Mouse (Mus musculus) midbrain, embryonic 10.5 days (tissue): ENCODE data around the gene Doc2g. TPM values are rescaled to one million over a fixed set of nuclear protein-coding genes. Genes with fewer than 3 reads are reported as not detected.
"Not testable (repeated sequence)": the region's sequence is repeated elsewhere in the genome, so short reads cannot be mapped to it uniquely, and the experiment has no call there.

ENCODE experiments used
- DNase-seq: peaks from one replicate; pipeline ENCODE4 v3.0.0-alpha.2; 2017; ENCODE audit warnings: low spot score
- H3K27ac ChIP-seq: fragments of 300-500 bp; sonication (generic); replicated peaks from 2 replicates; pipeline ENCODE4 v1.5.1; 2016; ENCODE audit warnings: mild to moderate bottlenecking
- H3K27me3 ChIP-seq: fragments of 300-500 bp; sonication (generic); 2 replicates; pipeline ENCODE4 v1.6.1; 2016; ENCODE audit warnings: low read depth, mild to moderate bottlenecking; ENCODE audit not compliant: poor library complexity, severe bottlenecking
- H3K36me3 ChIP-seq: fragments of 300-500 bp; sonication (generic); 2 replicates; pipeline ENCODE4 v1.6.1; 2016; ENCODE audit warnings: mild to moderate bottlenecking, moderate library complexity
- H3K4me1 ChIP-seq: fragments of 300-500 bp; sonication (generic); 2 replicates; pipeline ENCODE4 v1.6.1; 2016
- H3K4me3 ChIP-seq: fragments of 300-500 bp; sonication (generic); 2 replicates; pipeline ENCODE4 v1.5.1; 2016; ENCODE audit warnings: mild to moderate bottlenecking, moderate library complexity
- H3K9me3 ChIP-seq: fragments of 300-500 bp; sonication (generic); replicated peaks from 2 replicates; pipeline ENCODE4 v1.6.1; 2016; ENCODE audit warnings: mild to moderate bottlenecking
- WGBS: fragments of 180-500 bp; shearing (Covaris S2); methylation state at CpG from one replicate; pipeline ENCODE4 v1.1.7; 2016; 5-methylcytosine and 5-hydroxymethylcytosine counted together
- polyA plus RNA-seq: library from polyadenylated mRNA; unstranded; fragments of >200 nt; fragmentation: Nextera tagmentation; extraction: Ambion mirVana; gene quantifications from 2 replicates; pipeline ENCODE4 v1.2.1, GENCODE M21; 2016

The Doc2g gene
- polyA plus RNA-seq, 1 experiment from 2014 or later, result 2.2 TPM

DNA sequence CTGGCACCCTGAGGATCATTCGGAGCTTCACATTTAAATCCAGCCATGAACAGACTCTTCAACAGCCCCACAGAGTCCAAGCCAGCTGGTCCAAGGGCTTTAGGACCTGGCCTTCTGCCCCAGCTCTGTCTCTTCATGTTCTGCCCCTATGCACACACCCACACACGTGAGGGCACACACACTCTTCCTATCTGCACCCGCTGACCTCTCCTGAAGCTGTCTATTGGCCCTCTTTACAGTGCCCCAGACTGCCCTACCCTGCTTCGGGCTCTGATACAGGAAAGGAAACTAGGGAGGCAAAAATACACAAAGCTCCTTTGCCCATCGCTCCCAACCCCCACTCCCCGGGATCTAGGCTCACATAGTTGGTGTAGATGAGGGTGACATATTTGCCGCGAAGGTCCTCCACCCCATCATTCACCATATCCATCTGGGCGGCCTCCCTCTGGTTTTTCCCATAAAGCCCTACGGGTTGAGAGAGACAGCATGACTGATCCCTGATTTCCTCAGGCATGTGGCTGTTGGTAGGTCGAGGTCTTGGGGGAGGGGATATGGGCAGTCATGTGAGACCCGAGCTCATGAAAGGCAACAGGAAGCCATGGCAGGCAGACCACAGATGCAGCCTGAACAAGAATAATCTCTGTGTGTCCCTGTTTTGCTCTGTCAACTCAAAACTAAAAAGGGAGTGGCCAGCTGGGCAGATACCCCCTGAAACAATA, 33.4 kb downstream of the Doc2g start:
- Histone ChIP-seq H3K27ac (no peak overlapping the region), H3K4me3 (peak overlapping the region; percentile 23), H3K4me1 (peaks cover 27% of the 10 kb centered on the region), H3K27me3 (no peaks in the 10 kb centered on the region), H3K36me3 (peaks cover 12% of the 10 kb centered on the region), H3K9me3 (no peaks in the 10 kb centered on the region)
- no peak for DNase-seq
- 78% methylated on average over 12 of the region's 12 CpGs for WGBS

DNA sequence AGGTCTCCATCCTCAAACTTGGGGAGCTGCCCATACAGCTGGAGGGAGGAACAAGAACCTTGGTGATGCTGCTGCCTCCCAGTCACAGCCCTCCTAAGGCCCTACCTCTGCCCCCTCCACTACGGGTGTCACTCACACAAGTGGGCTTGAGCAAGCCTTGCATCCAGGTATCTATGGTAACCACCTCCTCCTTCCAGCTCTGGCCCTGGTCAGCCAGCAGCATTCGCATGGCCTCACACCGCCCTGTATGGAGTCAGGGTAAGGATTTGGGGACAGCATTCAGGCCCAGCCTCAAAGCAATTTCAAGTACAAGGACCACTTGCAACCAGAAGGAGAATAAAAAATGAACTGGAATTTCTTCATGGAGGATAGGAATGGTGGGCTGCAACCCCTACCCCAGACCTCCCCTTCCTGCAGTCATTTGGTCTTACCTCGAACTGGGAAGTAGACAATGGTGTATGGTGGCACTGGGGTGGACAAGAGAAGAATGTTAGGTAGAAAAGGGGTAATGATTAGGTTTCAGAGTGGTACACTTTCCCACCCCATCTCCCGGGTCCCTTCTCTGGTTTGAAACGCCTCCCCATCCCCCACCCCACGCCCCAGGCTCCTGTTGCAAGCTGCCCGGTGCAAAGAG, 34.2 kb downstream of the Doc2g start:
- H3K9me3 ChIP-seq, H3K27me3 ChIP-seq: not testable (repeated sequence)
- H3K27ac ChIP-seq, result peak overlapping the region; percentile 93
- 27% methylated on average over 7 of the region's 8 CpGs for WGBS
- H3K36me3 ChIP-seq, result peaks cover 12% of the 10 kb centered on the region
- peak; percentile 27 for DNase-seq
- H3K4me1 ChIP-seq, result peaks cover 27% of the 10 kb centered on the region
- H3K4me3 ChIP-seq, result peak overlapping the region; percentile 78

DNA sequence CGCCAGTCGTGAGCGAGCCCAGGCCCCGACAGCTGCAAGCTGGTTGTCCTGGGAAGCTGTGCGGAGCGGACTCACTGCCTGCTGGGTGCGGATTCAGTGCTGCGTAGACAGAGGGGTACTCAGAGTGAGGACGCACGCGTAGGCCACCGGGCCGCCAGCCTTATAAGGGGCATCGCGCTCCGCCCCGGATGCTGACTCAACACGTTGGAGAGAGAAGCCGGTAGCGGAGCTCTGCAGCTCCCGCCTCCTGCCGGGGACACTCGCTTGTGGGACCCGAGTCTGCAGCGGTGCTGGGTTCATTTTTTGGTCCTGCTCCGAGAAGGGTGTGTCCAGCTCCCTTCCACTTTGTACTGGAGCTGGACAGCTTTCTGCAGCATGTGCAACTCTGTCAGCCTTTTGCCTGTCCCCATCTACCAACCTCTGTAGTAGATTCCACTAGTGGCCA, 34.7 kb downstream of the Doc2g start, which contains the start of gene Gstp1:
TSS of gene Gstp1 (minus strand) at position 198 of the 445 bp plus-strand sequence.
- peak; percentile 84 for DNase-seq
- Histone ChIP-seq H3K27me3 (no peaks in the 10 kb centered on the region), H3K4me1 (peaks cover 27% of the 10 kb centered on the region), H3K4me3 (peak within 1 kb of the TSS; percentile 78), H3K27ac (peak within 1 kb of the TSS; percentile 93), H3K36me3 (peaks cover 12% of the 10 kb centered on the region), H3K9me3 (no peaks in the 10 kb centered on the region)
- under 1% methylated on average over 26 of the region's 26 CpGs for WGBS

DNA sequence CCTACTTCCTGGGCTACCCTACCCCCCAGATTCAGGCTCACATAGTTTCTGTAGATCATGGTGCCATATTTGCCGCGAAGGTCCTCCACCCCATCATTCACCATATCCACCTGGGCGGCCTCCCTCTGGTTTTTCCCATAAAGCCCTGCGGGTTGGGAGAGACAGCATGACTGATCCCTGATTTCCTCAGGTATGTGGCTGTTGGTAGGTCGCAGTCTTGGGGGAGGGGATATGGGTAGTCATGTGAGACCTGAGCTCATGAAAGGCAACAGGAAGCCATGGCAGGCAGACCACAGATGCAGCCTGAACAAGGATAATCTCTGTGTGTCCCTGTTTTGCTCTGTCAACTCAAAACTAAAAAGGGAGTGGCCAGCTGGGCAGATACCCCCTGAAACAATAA, 37.8 kb downstream of the Doc2g start:
- H3K36me3 ChIP-seq, H3K27me3 ChIP-seq, H3K27ac ChIP-seq, H3K4me3 ChIP-seq, DNase-seq, H3K9me3 ChIP-seq: not testable (repeated sequence)
- 92% methylated on average over 5 of the region's 5 CpGs for WGBS
- H3K4me1 ChIP-seq, result peaks cover 25% of the 10 kb centered on the region

DNA sequence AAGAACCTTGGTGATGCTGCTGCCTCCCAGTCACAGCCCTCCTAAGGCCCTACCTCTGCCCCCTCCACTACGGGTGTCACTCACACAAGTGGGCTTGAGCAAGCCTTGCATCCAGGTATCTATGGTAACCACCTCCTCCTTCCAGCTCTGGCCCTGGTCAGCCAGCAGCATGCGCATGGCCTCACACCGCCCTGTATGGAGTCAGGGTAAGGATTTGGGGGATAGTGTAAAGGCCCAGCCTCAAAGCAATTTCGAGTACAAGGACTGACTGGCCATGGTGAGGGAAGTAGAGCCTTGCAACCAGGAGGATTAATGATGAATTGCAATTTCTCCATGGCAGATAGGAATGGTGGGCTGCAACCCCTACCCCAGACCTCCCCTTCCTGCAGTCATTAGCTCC, 38.4 kb downstream of the Doc2g start:
- not testable (repeated sequence) for H3K27me3 ChIP-seq, DNase-seq, H3K4me3 ChIP-seq, H3K9me3 ChIP-seq, H3K27ac ChIP-seq, H3K36me3 ChIP-seq
- H3K4me1 ChIP-seq, result peaks cover 19% of the 10 kb centered on the region
- WGBS, result 88% methylated on average over 4 of the region's 4 CpGs

DNA sequence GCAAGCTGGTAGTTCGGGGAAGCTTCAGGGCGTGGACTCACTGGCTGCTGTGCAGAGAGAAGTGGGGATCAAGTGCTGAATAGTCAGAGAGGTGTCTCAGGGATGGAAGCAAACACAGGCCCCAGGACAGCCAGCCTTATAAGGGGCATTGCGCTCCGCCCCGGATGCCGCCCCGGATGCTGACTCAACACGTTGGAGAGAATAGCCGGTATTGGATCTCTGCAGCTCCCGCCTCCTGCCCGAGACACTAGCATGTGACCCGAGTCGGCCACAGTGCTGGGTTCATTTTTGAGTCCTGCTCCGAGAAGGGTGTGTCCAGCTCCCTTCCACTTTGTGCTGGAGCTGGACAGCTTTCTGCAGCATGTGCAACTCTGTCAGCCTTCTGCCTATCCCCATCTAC, 39.0 kb downstream of the Doc2g start:
- H3K4me1 ChIP-seq, result peaks cover 15% of the 10 kb centered on the region
- H3K4me3 ChIP-seq, result no peak overlapping the region
- no peaks in the 10 kb centered on the region for H3K36me3 ChIP-seq
- no peaks in the 10 kb centered on the region for H3K27me3 ChIP-seq
- no peak overlapping the region for H3K27ac ChIP-seq
- H3K9me3 ChIP-seq, result no peaks in the 10 kb centered on the region
- no peak for DNase-seq
- 84% methylated on average over 14 of the region's 14 CpGs for WGBS

DNA sequence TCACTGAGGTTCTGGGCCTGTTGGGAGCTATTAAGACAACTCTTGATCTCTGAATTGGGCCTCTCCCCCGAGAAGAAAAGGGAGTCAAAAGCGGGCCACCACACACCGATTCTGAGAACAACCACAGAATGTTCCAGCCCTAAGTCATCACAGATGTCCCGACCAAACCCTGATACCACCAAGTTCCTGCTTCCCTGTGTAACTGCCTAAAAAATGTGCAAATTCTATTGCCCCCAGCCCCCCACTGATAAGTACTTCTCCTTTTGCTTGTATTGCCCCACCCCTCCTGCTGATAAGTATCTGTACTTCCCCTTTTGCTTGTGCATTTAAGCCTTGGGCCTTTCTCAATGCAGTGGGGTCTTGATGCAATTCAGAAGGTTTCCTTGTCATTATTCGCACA, 41.0 kb downstream of the Doc2g start:
- not testable (repeated sequence) for H3K36me3 ChIP-seq, H3K27ac ChIP-seq, H3K27me3 ChIP-seq, H3K4me1 ChIP-seq, DNase-seq, H3K9me3 ChIP-seq, H3K4me3 ChIP-seq
- WGBS, result 84% methylated on average over 5 of the region's 5 CpGs

DNA sequence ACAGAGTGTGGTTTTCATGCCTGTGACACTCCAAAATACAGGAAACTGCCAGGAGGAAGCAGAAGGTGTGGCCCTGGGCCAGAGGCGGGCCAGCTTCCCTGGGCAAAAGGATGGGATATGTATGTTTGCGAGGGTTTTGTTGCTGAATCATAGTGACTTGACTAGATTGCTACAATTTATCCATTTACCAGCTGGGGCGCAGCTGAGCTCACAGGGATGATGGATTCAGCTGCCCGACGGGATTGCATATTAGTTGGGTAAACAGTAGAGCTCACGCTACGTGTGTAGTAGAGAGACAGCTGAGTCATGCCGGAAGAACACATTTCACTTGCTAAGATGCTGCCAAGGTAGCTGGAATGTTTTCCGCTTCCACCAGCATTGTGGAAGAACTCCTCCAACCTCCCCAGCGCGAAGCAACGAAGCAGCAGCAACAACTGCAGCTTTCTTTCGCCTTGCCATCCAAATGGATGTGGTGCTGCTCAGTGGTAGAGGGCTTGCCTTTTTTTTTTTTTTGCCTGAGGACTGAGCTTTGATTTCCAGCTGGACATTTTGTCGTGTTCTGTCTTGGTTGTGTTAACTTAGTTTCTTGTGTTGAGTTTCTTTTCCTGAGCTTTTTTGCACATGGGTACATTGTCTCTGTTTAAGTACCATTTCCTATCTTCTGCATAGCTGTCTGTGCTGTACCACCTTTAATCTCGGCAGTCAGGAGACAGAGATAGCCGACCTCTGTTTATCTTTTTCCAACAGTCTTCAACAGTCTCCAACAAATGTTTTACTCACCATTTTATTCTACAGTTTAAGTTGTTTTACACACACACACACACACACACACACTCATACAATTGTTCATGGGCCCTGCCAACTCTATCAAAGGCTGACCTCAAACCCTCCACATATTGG, 43.1 kb downstream of the Doc2g start, which contains the start of gene Gstp2:
TSS of gene Gstp2 (minus strand) at position 58 of the 900 bp plus-strand sequence.
- Histone ChIP-seq H3K27me3 (no peaks in the 10 kb centered on the region), H3K4me1 (0 out of 2 replicates have a peak, but pooled peaks cover 2% of the 10 kb centered on the region), H3K36me3 (no peaks in the 10 kb centered on the region), H3K4me3 (no peak within 1 kb of the TSS), H3K27ac (no peak within 1 kb of the TSS), H3K9me3 (no peaks in the 10 kb centered on the region)
- 66% methylated on average over 16 of the region's 16 CpGs for WGBS
- DNase-seq, result peak; percentile 30

DNA sequence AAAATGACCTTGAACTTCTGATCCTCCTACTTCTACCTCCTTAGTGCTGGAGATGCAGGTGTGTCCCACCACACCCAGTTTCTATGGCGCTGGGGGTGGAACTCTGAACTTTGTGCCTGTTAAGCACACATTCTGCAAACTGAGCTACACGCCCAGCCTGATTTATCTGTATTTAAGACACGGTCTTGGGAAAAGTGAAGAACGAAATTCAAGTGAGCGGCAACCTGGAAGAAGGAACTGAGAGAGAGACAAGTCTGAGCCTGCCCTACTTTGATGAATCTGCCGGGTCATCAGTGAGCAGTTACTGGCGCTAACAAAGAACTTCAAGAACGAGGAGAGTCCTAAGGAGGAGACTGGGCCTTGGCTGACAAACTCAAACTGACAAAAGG, 43.7 kb downstream of the Doc2g start:
- H3K27ac ChIP-seq, result no peak overlapping the region
- H3K4me3 ChIP-seq, result no peak overlapping the region
- H3K4me1 ChIP-seq, result 0 out of 2 replicates have a peak, but pooled peaks cover 2% of the 10 kb centered on the region
- 85% methylated on average over 8 of the region's 8 CpGs for WGBS
- no peak for DNase-seq
- no peaks in the 10 kb centered on the region for H3K9me3 ChIP-seq
- no peaks in the 10 kb centered on the region for H3K27me3 ChIP-seq
- no peaks in the 10 kb centered on the region for H3K36me3 ChIP-seq

DNA sequence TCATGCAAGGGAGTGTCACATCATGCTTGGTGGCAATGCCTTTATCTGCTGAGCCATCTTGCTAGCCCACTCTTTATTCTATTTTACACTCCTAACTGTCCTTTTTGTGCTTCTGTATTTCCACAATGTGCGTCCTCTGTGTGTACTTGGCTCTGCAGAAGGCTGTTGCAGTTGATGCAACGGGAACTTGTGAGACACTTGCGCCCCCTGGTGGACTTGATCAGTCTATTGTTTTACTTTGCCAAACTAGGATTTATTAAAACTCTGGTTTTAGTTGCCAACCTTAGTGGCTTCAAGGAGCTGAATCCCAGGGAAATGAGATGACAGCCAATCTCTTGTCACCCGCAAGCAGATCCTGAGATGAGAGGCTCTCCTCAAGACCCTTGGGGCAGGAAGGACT, 44.7 kb downstream of the Doc2g start:
- 19% methylated on average over 4 of the region's 4 CpGs for WGBS
- no peak overlapping the region for H3K4me3 ChIP-seq
- H3K27ac ChIP-seq, result no peak overlapping the region
- no peaks in the 10 kb centered on the region for H3K36me3 ChIP-seq
- peak; percentile 76 for DNase-seq
- H3K27me3 ChIP-seq, result no peaks in the 10 kb centered on the region
- no peaks in the 10 kb centered on the region for H3K9me3 ChIP-seq
- H3K4me1 ChIP-seq, result 0 out of 2 replicates have a peak, but pooled peaks cover 2% of the 10 kb centered on the region

DNA sequence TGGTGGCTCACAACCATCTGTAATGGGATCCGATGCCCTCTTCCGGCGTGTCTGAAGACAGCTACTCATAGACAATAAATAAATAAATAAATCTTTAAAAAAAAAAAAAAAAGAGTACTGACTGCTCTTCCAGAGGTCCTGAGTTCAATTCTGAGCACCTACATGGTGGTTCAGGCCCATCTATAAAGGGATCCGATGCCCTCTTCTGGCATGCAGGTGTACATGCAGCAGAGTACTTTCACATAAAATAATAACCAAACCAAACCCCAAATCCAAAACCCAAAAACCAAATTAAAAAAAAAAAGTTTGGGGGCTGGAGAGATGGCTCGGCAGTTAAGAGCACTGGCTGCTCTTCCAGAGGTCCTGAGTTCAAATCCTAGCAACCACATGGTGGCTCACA, 46.0 kb downstream of the Doc2g start:
- WGBS, result 80% methylated on average over 5 of the region's 5 CpGs
- DNase-seq, H3K36me3 ChIP-seq, H3K4me1 ChIP-seq, H3K27me3 ChIP-seq, H3K27ac ChIP-seq, H3K4me3 ChIP-seq, H3K9me3 ChIP-seq: not testable (repeated sequence)

DNA sequence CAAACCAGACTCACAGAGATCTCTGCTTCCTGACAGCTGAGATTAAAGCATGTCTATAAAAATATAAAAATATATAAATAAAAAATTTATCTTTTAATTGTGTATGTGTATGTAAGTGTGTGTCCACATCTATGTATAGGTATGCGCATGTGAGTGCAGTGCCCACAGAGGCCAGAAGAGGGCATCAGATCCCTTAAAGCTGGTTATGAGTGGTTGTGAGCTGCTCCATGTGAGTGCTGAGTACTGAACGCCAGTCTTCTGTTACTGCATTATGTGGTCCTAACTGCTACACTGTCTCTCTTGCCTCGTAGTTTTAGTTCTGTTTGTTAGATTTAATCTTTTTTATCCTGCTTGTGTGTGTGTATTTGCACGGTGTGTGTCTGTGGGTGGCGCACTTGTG, 47.9 kb downstream of the Doc2g start:
- no peaks in the 10 kb centered on the region for H3K27me3 ChIP-seq
- DNase-seq, result no peak
- no peaks in the 10 kb centered on the region for H3K9me3 ChIP-seq

More for the DNA sequence above, 47.9 kb downstream of the Doc2g start:
- Histone ChIP-seq H3K36me3 (no peaks in the 10 kb centered on the region), H3K4me3 (no peak overlapping the region), H3K27ac (no peak overlapping the region), H3K4me1 (peaks cover 3% of the 10 kb centered on the region; the same call in 1 of the 2 replicates)
- 95% methylated on average over 5 of the region's 5 CpGs for WGBS
